Mouse (Mus musculus) MEL (cell line): Measurements from ENCODE around the gene Rsrp1.
A peak's percentile ranks its signal among the peaks of the same experiment; 100 is the strongest.

Experiments used
- EP300 ChIP-seq, 2 experiments: IDR thresholded peaks; 2 replicates each; pipeline ENCODE4 v1.6.1; 2011; ENCODE audit warnings: improper control_type of control experiment in 2 of 2, low read length in 2 of 2, low read depth in 1 of 2, mild to moderate bottlenecking in 1 of 2
- ETS1 ChIP-seq: IDR thresholded peaks from 2 replicates; pipeline ENCODE4 v1.6.1; 2012; ENCODE audit warnings: low read depth, mild to moderate bottlenecking, inconsistent platforms, low read length, improper control_type of control experiment, moderate library complexity
- POLR2A ChIP-seq, 2 experiments: IDR thresholded peaks; 2 replicates each; pipeline ENCODE4 v1.6.1; 2011 to 2012; ENCODE audit warnings: low read length in 2 of 2, mild to moderate bottlenecking in 2 of 2, control low read depth in 1 of 2, improper control_type of control experiment in 1 of 2, low read depth in 1 of 2, moderate library complexity in 1 of 2; ENCODE audit not compliant: control insufficient read depth in 1 of 2, insufficient read depth in 1 of 2, poor library complexity in 1 of 2
- USF2 ChIP-seq, 2 experiments: IDR thresholded peaks; 2 replicates each; pipeline ENCODE4 v1.6.1; 2011 to 2012; ENCODE audit warnings: improper control_type of control experiment in 2 of 2, low read length in 2 of 2, borderline replicate concordance in 1 of 2, inconsistent platforms in 1 of 2, low read depth in 1 of 2, mild to moderate bottlenecking in 1 of 2; ENCODE audit not compliant: insufficient read depth in 1 of 2

DNA sequence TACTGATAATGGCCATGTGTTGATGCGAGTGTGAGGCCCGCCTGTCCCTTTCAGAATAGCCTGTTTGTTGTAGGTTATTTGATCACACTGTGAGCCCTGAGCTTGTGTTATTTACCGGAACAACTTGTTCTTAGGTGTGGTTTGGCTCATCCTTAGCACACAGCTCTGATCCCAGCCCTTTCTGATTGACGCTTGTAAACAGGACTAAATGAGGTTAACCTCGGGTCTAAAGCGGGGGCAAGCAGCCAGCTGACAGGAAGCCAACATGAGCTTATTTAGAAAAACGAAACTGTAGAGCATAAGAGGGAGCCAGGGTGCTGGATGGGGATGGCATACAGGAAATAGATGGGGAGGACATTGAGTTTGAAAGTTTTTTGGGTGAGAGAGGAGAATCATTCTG lies 5.0 kb upstream of the Rsrp1 start:
- TF ChIP-seq EP300 (IDR thresholded peaks at IDR 0.05; ENCODE audit: low read depth in 1 of 2, low read length in 2 of 2) = peak in 1 of 2 experiments; percentile 17; a peak in 1 of 4 replicates
- TF ChIP-seq ETS1 = peak; percentile 88
- TF ChIP-seq USF2 (IDR thresholded peaks at IDR 0.05; ENCODE audit: borderline replicate concordance in 1 of 2, insufficient read depth in 1 of 2, low read depth in 1 of 2, low read length in 2 of 2) = no peak
- TF ChIP-seq POLR2A (IDR thresholded peaks at IDR 0.05; ENCODE audit: control insufficient read depth in 1 of 2, insufficient read depth in 1 of 2, low read depth in 1 of 2, low read length in 2 of 2, poor library complexity in 1 of 2) = no peak
